Mouse (Mus musculus) kidney, embryonic 15.5 days (tissue): ENCODE results near the gene Zfp668. TPM values are rescaled to one million over a fixed set of nuclear protein-coding genes. Genes with fewer than 3 reads are reported as not detected.
A peak's percentile ranks its signal among the peaks of the same experiment; 100 is the strongest.
"Not testable (repeated sequence)": the region's sequence is repeated elsewhere in the genome, so short reads cannot be mapped to it uniquely, and the experiment has no call there.

Experiments
- ATAC-seq: fragments of 200-750 bp; cut with Nextera tagmentation; replicated peaks from 2 replicates; pipeline ENCODE4 v1.8.0; 2017; ENCODE audit warnings: moderate TSS enrichment; ENCODE audit not compliant: low FRiP score
- H3K27ac ChIP-seq: fragments of 300-500 bp; sonication (generic); 2 replicates; pipeline ENCODE4 v1.5.1; 2015; ENCODE audit warnings: mild to moderate bottlenecking, inconsistent platforms
- H3K27me3 ChIP-seq: fragments of 300-500 bp; sonication (generic); 2 replicates; pipeline ENCODE4 v1.6.1; 2015; ENCODE audit warnings: inconsistent platforms
- H3K36me3 ChIP-seq: fragments of 300-500 bp; sonication (generic); 2 replicates; pipeline ENCODE4 v1.6.1; 2015; ENCODE audit warnings: inconsistent platforms
- H3K4me1 ChIP-seq: fragments of 300-500 bp; sonication (generic); 2 replicates; pipeline ENCODE4 v1.6.1; 2015; ENCODE audit warnings: inconsistent platforms
- H3K4me2 ChIP-seq: fragments of 300-500 bp; sonication (generic); 2 replicates; pipeline ENCODE4 v1.6.1; 2015; ENCODE audit warnings: moderate library complexity, mild to moderate bottlenecking, inconsistent platforms
- H3K4me3 ChIP-seq: fragments of 300-500 bp; sonication (generic); replicated peaks from 2 replicates; pipeline ENCODE4 v1.5.1; 2015; ENCODE audit warnings: mild to moderate bottlenecking, inconsistent platforms
- H3K9ac ChIP-seq: fragments of 300-500 bp; sonication (generic); 2 replicates; pipeline ENCODE4 v1.6.1; 2015; ENCODE audit warnings: mild to moderate bottlenecking, inconsistent platforms
- H3K9me3 ChIP-seq: fragments of 300-500 bp; sonication (generic); replicated peaks from 2 replicates; pipeline ENCODE4 v1.6.1; 2016; ENCODE audit warnings: inconsistent platforms
- WGBS: fragments of 180-500 bp; shearing (Covaris S2); methylation state at CpG from one replicate; pipeline ENCODE4 v1.1.7; 2015; ENCODE audit warnings: mixed read lengths; 5-methylcytosine and 5-hydroxymethylcytosine counted together
- polyA plus RNA-seq: library from polyadenylated mRNA; unstranded; fragments of >200 nt; fragmentation: Nextera tagmentation; extraction: Ambion mirVana; gene quantifications from 2 replicates; pipeline ENCODE4 v1.2.1, GENCODE M21; 2015

The Zfp668 gene
- polyA plus RNA-seq, 1 experiment from 2014 or later = 22.7 TPM

- Histone ChIP-seq H3K27ac (peak overlapping the region; percentile 18; the same call in 1 of the 2 replicates), H3K4me3 (no peak overlapping the region), H3K9ac (no peak overlapping the region), H3K4me1 (peaks cover 13% of the 10 kb centered on the region), H3K27me3 (no peaks in the 10 kb centered on the region), H3K9me3 (no peaks in the 10 kb centered on the region), H3K4me2 (no peak overlapping the region), H3K36me3 (peaks cover 68% of the 10 kb centered on the region)
- WGBS = 74% methylated on average over 3 of the region's 3 CpGs
- ATAC-seq = no peak
These were observed 7.3 kb downstream of the Zfp668 start for GRCm38 (mm10) chr7:127869149-127869810.

- Histone ChIP-seq H3K4me1 (no peaks in the 10 kb centered on the region), H3K4me3 (no peak overlapping the region), H3K9me3 (no peaks in the 10 kb centered on the region), H3K9ac (no peak overlapping the region), H3K36me3 (peaks cover 61% of the 10 kb centered on the region), H3K27me3 (no peaks in the 10 kb centered on the region), H3K4me2 (no peak overlapping the region), H3K27ac (no peak overlapping the region)
- ATAC-seq = no peak
- WGBS = 96% methylated on average over 18 of the region's 18 CpGs
These were observed 9.0 kb downstream of the Zfp668 start for GRCm38 (mm10) chr7:127867641-127868040.

- H3K36me3 ChIP-seq = peaks cover 53% of the 10 kb centered on the region
- no peak overlapping the region for H3K4me3 ChIP-seq
- no peaks in the 10 kb centered on the region for H3K4me1 ChIP-seq
- H3K4me2 ChIP-seq = no peak overlapping the region
- no peak overlapping the region for H3K9ac ChIP-seq
- no peak overlapping the region for H3K27ac ChIP-seq
- no peaks in the 10 kb centered on the region for H3K9me3 ChIP-seq
- 91% methylated on average over 11 of the region's 12 CpGs for WGBS
- 0 out of 2 replicates have a peak, but pooled peaks have one; percentile 46 for ATAC-seq
- no peaks in the 10 kb centered on the region for H3K27me3 ChIP-seq
These were observed 10.2 kb downstream of the Zfp668 start for GRCm38 (mm10) chr7:127866434-127866833.

- Histone ChIP-seq H3K9ac (no peak overlapping the region), H3K4me1 (no peaks in the 10 kb centered on the region), H3K27ac (no peak overlapping the region), H3K36me3 (no peaks in the 10 kb centered on the region), H3K27me3 (no peaks in the 10 kb centered on the region), H3K4me2 (no peak overlapping the region), H3K9me3 (no peaks in the 10 kb centered on the region), H3K4me3 (no peak overlapping the region)
- WGBS = 88% methylated on average over 6 of the region's 6 CpGs
- no peak for ATAC-seq
These were observed 18.4 kb downstream of the Zfp668 start for GRCm38 (mm10) chr7:127858258-127858657.

- no peak for ATAC-seq
- H3K9me3 ChIP-seq = no peaks in the 10 kb centered on the region
- WGBS = 47% methylated on average over 5 of the region's 5 CpGs
- H3K36me3 ChIP-seq = peaks cover 26% of the 10 kb centered on the region
- no peak overlapping the region for H3K4me3 ChIP-seq
- no peaks in the 10 kb centered on the region for H3K27me3 ChIP-seq
- H3K9ac ChIP-seq = no peak overlapping the region
- H3K4me1 ChIP-seq = no peaks in the 10 kb centered on the region
- no peak overlapping the region for H3K4me2 ChIP-seq
- H3K27ac ChIP-seq = no peak overlapping the region
These were observed 25.7 kb downstream of the Zfp668 start for GRCm38 (mm10) chr7:127850906-127851305.

GRCm38 (mm10) chr7:127849973-127850875 is 26.4 kb downstream of the Zfp668 start:
- WGBS = 78% methylated on average over 6 of the region's 6 CpGs
- Histone ChIP-seq H3K9me3 (no peaks in the 10 kb centered on the region), H3K36me3 (peaks cover 33% of the 10 kb centered on the region), H3K27me3 (no peaks in the 10 kb centered on the region), H3K4me1 (no peaks in the 10 kb centered on the region), H3K4me3 (no peak overlapping the region), H3K4me2 (no peak overlapping the region), H3K27ac (no peak overlapping the region), H3K9ac (no peak overlapping the region)
- ATAC-seq = no peak

- peak overlapping the region; percentile 86 for H3K4me3 ChIP-seq
- peak overlapping the region; percentile 79 for H3K9ac ChIP-seq
- H3K9me3 ChIP-seq = no peaks in the 10 kb centered on the region
- peak; percentile 75 for ATAC-seq
- WGBS = under 1% methylated on average over 40 of the region's 40 CpGs
- peak overlapping the region; percentile 93 for H3K27ac ChIP-seq
- no peaks in the 10 kb centered on the region for H3K27me3 ChIP-seq
- H3K4me2 ChIP-seq = peak overlapping the region; percentile 92
- H3K4me1 ChIP-seq = peaks cover 19% of the 10 kb centered on the region
- H3K36me3 ChIP-seq = peaks cover 40% of the 10 kb centered on the region
These were observed 34.5 kb downstream of the Zfp668 start for GRCm38 (mm10) chr7:127842001-127842718.

GRCm38 (mm10) chr7:127841340-127842000 is 35.2 kb downstream of the Zfp668 start:
- ATAC-seq = peak; percentile 92
- H3K27ac ChIP-seq = peak overlapping the region; percentile 93
- peaks cover 33% of the 10 kb centered on the region for H3K36me3 ChIP-seq
- under 1% methylated on average over 46 of the region's 46 CpGs for WGBS
- H3K4me2 ChIP-seq = peak overlapping the region; percentile 92
- peak overlapping the region; percentile 79 for H3K9ac ChIP-seq
- H3K4me3 ChIP-seq = peak overlapping the region; percentile 86
- no peaks in the 10 kb centered on the region for H3K27me3 ChIP-seq
- H3K4me1 ChIP-seq = peaks cover 19% of the 10 kb centered on the region
- H3K9me3 ChIP-seq = no peaks in the 10 kb centered on the region

GRCm38 (mm10) chr7:127840886-127841285 is 35.7 kb downstream of the Zfp668 start:
- H3K9me3 ChIP-seq = no peaks in the 10 kb centered on the region
- peak overlapping the region; percentile 92 for H3K4me2 ChIP-seq
- WGBS = under 1% methylated on average over 15 of the region's 15 CpGs
- peaks cover 27% of the 10 kb centered on the region for H3K36me3 ChIP-seq
- ATAC-seq = peak; percentile 22; the same call in 1 of the 2 replicates
- H3K9ac ChIP-seq = peak overlapping the region; percentile 79
- peaks cover 19% of the 10 kb centered on the region for H3K4me1 ChIP-seq
- H3K4me3 ChIP-seq = peak overlapping the region; percentile 86
- peak overlapping the region; percentile 93 for H3K27ac ChIP-seq
- H3K27me3 ChIP-seq = no peaks in the 10 kb centered on the region

GRCm38 (mm10) chr7:127840031-127840430 is 36.6 kb downstream of the Zfp668 start:
- not testable (repeated sequence) for H3K9ac ChIP-seq, H3K4me3 ChIP-seq, H3K27ac ChIP-seq, H3K27me3 ChIP-seq, ATAC-seq, H3K9me3 ChIP-seq, H3K4me2 ChIP-seq
- Histone ChIP-seq H3K36me3 (peaks cover 21% of the 10 kb centered on the region), H3K4me1 (peaks cover 19% of the 10 kb centered on the region)
- WGBS = 78% methylated on average over 2 of the region's 2 CpGs

- ATAC-seq, H3K9me3 ChIP-seq, H3K4me3 ChIP-seq, H3K27me3 ChIP-seq, H3K36me3 ChIP-seq, H3K4me2 ChIP-seq, H3K9ac ChIP-seq, H3K27ac ChIP-seq: not testable (repeated sequence)
- WGBS = 72% methylated on average over 4 of the region's 4 CpGs
- peaks cover 17% of the 10 kb centered on the region for H3K4me1 ChIP-seq
These were observed 38.8 kb downstream of the Zfp668 start for GRCm38 (mm10) chr7:127837878-127838277.
